Mouse (Mus musculus) myocyte (in vitro differentiated cells): ENCODE data around the gene Fastkd1. TPM values are rescaled to one million over a fixed set of nuclear protein-coding genes. Genes with fewer than 3 reads are reported as not detected.

Source experiments
- H3K27me3 ChIP-seq: one replicate; pipeline ENCODE4 v1.6.1; 2011; ENCODE audit not compliant: control insufficient read depth, insufficient read depth, insufficient read length
- H3K36me3 ChIP-seq: one replicate; pipeline ENCODE4 v1.6.1; 2011; ENCODE audit not compliant: control insufficient read depth, insufficient read depth
- H3K4me2 ChIP-seq: one replicate; pipeline ENCODE4 v1.6.1; 2011; ENCODE audit warnings: low read depth, control low read depth
- H3K4me3 ChIP-seq: one replicate; pipeline ENCODE4 v1.5.1; 2011; ENCODE audit warnings: mild to moderate bottlenecking, control low read depth, moderate library complexity
- H3K79me2 ChIP-seq: one replicate; pipeline ENCODE4 v1.6.1; 2011; ENCODE audit not compliant: control insufficient read depth, insufficient read depth
- H3ac ChIP-seq: one replicate; pipeline ENCODE4 v1.6.1; 2011; ENCODE audit not compliant: control insufficient read depth, insufficient read length
- CEBPB ChIP-seq: IDR thresholded peaks from 2 replicates; pipeline ENCODE4 v1.6.1; 2011; ENCODE audit warnings: mild to moderate bottlenecking, moderate library complexity; ENCODE audit not compliant: poor library complexity, insufficient read depth, severe bottlenecking
- E2F4 ChIP-seq: IDR thresholded peaks from one replicate; pipeline ENCODE4 v1.6.1; 2011; ENCODE audit warnings: mild to moderate bottlenecking, control low read depth, moderate library complexity; ENCODE audit not compliant: insufficient read depth
- MAX ChIP-seq: IDR thresholded peaks from one replicate; pipeline ENCODE4 v1.6.1; 2011; ENCODE audit warnings: low read depth, mild to moderate bottlenecking, control low read depth
- MYOD1 ChIP-seq, 3 experiments: IDR thresholded peaks; one replicate each; pipeline ENCODE4 v1.6.1; 2011; ENCODE audit warnings: control low read depth in 2 of 3, low read depth in 2 of 3, mild to moderate bottlenecking in 2 of 3, moderate library complexity in 1 of 3; ENCODE audit not compliant: insufficient read length in 2 of 3, control insufficient read depth in 1 of 3
- MYOG ChIP-seq, 3 experiments: IDR thresholded peaks; one replicate each; pipeline ENCODE4 v1.6.1; 2011; ENCODE audit warnings: control low read depth in 2 of 3, low read depth in 2 of 3, mild to moderate bottlenecking in 2 of 3; ENCODE audit not compliant: insufficient read length in 2 of 3, control insufficient read depth in 1 of 3, insufficient read depth in 1 of 3
- POLR2A ChIP-seq: IDR thresholded peaks from one replicate; pipeline ENCODE4 v1.6.1; 2011; ENCODE audit warnings: low read depth, mild to moderate bottlenecking, control low read depth, moderate library complexity; ENCODE audit not compliant: insufficient read length
- POLR2AphosphoS2 ChIP-seq: IDR thresholded peaks from one replicate; pipeline ENCODE4 v1.6.1; 2011; ENCODE audit warnings: low read depth, control low read depth; ENCODE audit not compliant: insufficient read length
- REST ChIP-seq: IDR thresholded peaks from one replicate; pipeline ENCODE4 v1.6.1; 2011; ENCODE audit warnings: mild to moderate bottlenecking, control low read depth, moderate library complexity; ENCODE audit not compliant: insufficient read depth, insufficient read length
- SRF ChIP-seq: IDR thresholded peaks from one replicate; pipeline ENCODE4 v1.6.1; 2011; ENCODE audit warnings: low read depth; ENCODE audit not compliant: control insufficient read depth, insufficient read length
- TCF12 ChIP-seq: IDR thresholded peaks from one replicate; pipeline ENCODE4 v1.6.1; 2011; ENCODE audit warnings: mild to moderate bottlenecking, control low read depth; ENCODE audit not compliant: poor library complexity, insufficient read depth, severe bottlenecking
- TCF3 ChIP-seq: IDR thresholded peaks from one replicate; pipeline ENCODE4 v1.6.1; 2011; ENCODE audit warnings: low read depth, control low read depth; ENCODE audit not compliant: insufficient read length
- USF1 ChIP-seq: IDR thresholded peaks from one replicate; pipeline ENCODE4 v1.6.1; 2011; ENCODE audit warnings: low read depth, mild to moderate bottlenecking, control low read depth, moderate library complexity
- polyA plus RNA-seq: library from polyadenylated mRNA; unstranded; fragments of >200 nt; fragmentation: generic; extraction: Trizol; gene quantifications from one replicate; pipeline ENCODE4 v1.2.1, GENCODE M21; 2012; ENCODE audit warnings: missing spikeins

Gene Fastkd1
- polyA plus RNA-seq, 1 experiment: 7.5 TPM

GRCm38 (mm10) chr2:69700446-69700845 is 12.9 kb downstream of the Fastkd1 start:
- H3K36me3 ChIP-seq: peaks cover 20% of the 10 kb centered on the region
- H3K4me3 ChIP-seq: no peak overlapping the region
- no peak overlapping the region for H3K4me2 ChIP-seq
- no peak overlapping the region for H3ac ChIP-seq
- H3K79me2 ChIP-seq: no peaks in the 10 kb centered on the region
- no peak for TF ChIP-seq MAX
- no peak for TF ChIP-seq POLR2A
- no peak for TF ChIP-seq REST
- no peak for TF ChIP-seq CEBPB
- no peak for TF ChIP-seq POLR2AphosphoS2
- no peak for TF ChIP-seq E2F4
- no peak for TF ChIP-seq MYOG (IDR thresholded peaks at IDR 0.05; ENCODE audit: control insufficient read depth in 1 of 3, insufficient read depth in 1 of 3, insufficient read length in 2 of 3, low read depth in 2 of 3)
- no peak for TF ChIP-seq USF1
- TF ChIP-seq SRF: no peak
- TF ChIP-seq MYOD1 (IDR thresholded peaks at IDR 0.05; ENCODE audit: control insufficient read depth in 1 of 3, insufficient read length in 2 of 3, low read depth in 2 of 3): no peak
- no peak for TF ChIP-seq TCF12
- TF ChIP-seq TCF3: no peak
- no peaks in the 10 kb centered on the region for H3K27me3 ChIP-seq

GRCm38 (mm10) chr2:69693501-69693900 is 19.8 kb downstream of the Fastkd1 start:
- no peak overlapping the region for H3K4me3 ChIP-seq
- H3ac ChIP-seq: no peak overlapping the region
- no peak overlapping the region for H3K4me2 ChIP-seq
- no peaks in the 10 kb centered on the region for H3K79me2 ChIP-seq
- no peaks in the 10 kb centered on the region for H3K27me3 ChIP-seq
- H3K36me3 ChIP-seq: peaks cover 15% of the 10 kb centered on the region
- no peak for TF ChIP-seq MYOD1 (IDR thresholded peaks at IDR 0.05; ENCODE audit: control insufficient read depth in 1 of 3, insufficient read length in 2 of 3, low read depth in 2 of 3)
- no peak for TF ChIP-seq TCF12
- no peak for TF ChIP-seq E2F4
- no peak for TF ChIP-seq CEBPB

- Histone ChIP-seq H3ac (no peak overlapping the region), H3K4me3 (no peak overlapping the region), H3K27me3 (no peaks in the 10 kb centered on the region), H3K36me3 (peaks cover 10% of the 10 kb centered on the region), H3K4me2 (no peak overlapping the region), H3K79me2 (no peaks in the 10 kb centered on the region)
- TF ChIP-seq POLR2AphosphoS2: no peak
- no peak for TF ChIP-seq TCF3
- no peak for TF ChIP-seq TCF12
Measured at GRCm38 (mm10) chr2:69690843-69691242, 22.5 kb downstream of the Fastkd1 start.

- Histone ChIP-seq H3K79me2 (no peaks in the 10 kb centered on the region), H3K4me3 (no peak overlapping the region), H3K4me2 (no peak overlapping the region), H3K36me3 (peaks cover 10% of the 10 kb centered on the region), H3ac (no peak overlapping the region), H3K27me3 (no peaks in the 10 kb centered on the region)
- TF ChIP-seq POLR2AphosphoS2 (no peak), MAX (no peak), REST (no peak), MYOG (IDR thresholded peaks at IDR 0.05; ENCODE audit: control insufficient read depth in 1 of 3, insufficient read depth in 1 of 3, insufficient read length in 2 of 3, low read depth in 2 of 3) (no peak), CEBPB (no peak), TCF3 (no peak), E2F4 (no peak), SRF (no peak), TCF12 (no peak), USF1 (no peak)
Measured at GRCm38 (mm10) chr2:69690214-69690613, 23.1 kb downstream of the Fastkd1 start.

- 0 out of 2 replicates have a peak, but pooled peaks have one; percentile 2 for TF ChIP-seq CEBPB
- TF ChIP-seq E2F4: no peak
- peak; percentile 66 for TF ChIP-seq TCF12
- TF ChIP-seq POLR2AphosphoS2: no peak
- peak in 2 of 3 experiments; percentile 71 to 75 for TF ChIP-seq MYOG (IDR thresholded peaks at IDR 0.05; ENCODE audit: control insufficient read depth in 1 of 3, insufficient read depth in 1 of 3, insufficient read length in 2 of 3, low read depth in 2 of 3)
- peak; percentile 20 to 81 (median 79) for TF ChIP-seq MYOD1 (IDR thresholded peaks at IDR 0.05; ENCODE audit: control insufficient read depth in 1 of 3, insufficient read length in 2 of 3, low read depth in 2 of 3)
- Histone ChIP-seq H3K4me2 (no peak overlapping the region), H3K36me3 (peaks cover 4% of the 10 kb centered on the region), H3K79me2 (no peaks in the 10 kb centered on the region), H3K27me3 (no peaks in the 10 kb centered on the region), H3K4me3 (no peak overlapping the region), H3ac (no peak overlapping the region)
Measured at GRCm38 (mm10) chr2:69684488-69684887, 28.8 kb downstream of the Fastkd1 start.
